Mouse (Mus musculus): ENCODE measurements at regions not wholly inside any gene's neighbourhood (a gene's known extent, or its start where the extent isn't known, plus 50 kb on each side); places are given as distances from the start of the nearest gene placed in this dataset.

GRCm38 (mm10) chr2:50755616-50756450, 393.1 kb downstream of the Rnd3 start:
- in situ Hi-C loops (cut with MboI; ENCODE audit: low pct_unique_long_range_greater_than_20kb in 1 of 2, low sequenced_read_pairs in 2 of 2, unreplicated experiment in 1 of 2) = no loop called here

GRCm38 (mm10) chr2:50755160-50755559, 393.8 kb downstream of the Rnd3 start:
- in situ Hi-C loops (cut with MboI; ENCODE audit: low pct_unique_long_range_greater_than_20kb in 1 of 2, low sequenced_read_pairs in 2 of 2, unreplicated experiment in 1 of 2) = no loop called here

GRCm38 (mm10) chr2:50752408-50752807, 396.5 kb downstream of the Rnd3 start:
- in situ Hi-C loops (cut with MboI; ENCODE audit: low pct_unique_long_range_greater_than_20kb in 1 of 2, low sequenced_read_pairs in 2 of 2, unreplicated experiment in 1 of 2) = no loop called here

- in situ Hi-C loops (cut with MboI; ENCODE audit: low pct_unique_long_range_greater_than_20kb in 1 of 2, low sequenced_read_pairs in 2 of 2, unreplicated experiment in 1 of 2) = no loop called here
These were observed 398.1 kb downstream of the Rnd3 start for GRCm38 (mm10) chr2:50750799-50751198.

- in situ Hi-C loops (cut with MboI; ENCODE audit: low pct_unique_long_range_greater_than_20kb in 1 of 2, low sequenced_read_pairs in 2 of 2, unreplicated experiment in 1 of 2) = no loop called here
These were observed 404.2 kb downstream of the Rnd3 start for GRCm38 (mm10) chr2:50744625-50745214.

GRCm38 (mm10) chr2:50743785-50744258, 405.1 kb downstream of the Rnd3 start:
- in situ Hi-C loops (cut with MboI; ENCODE audit: low pct_unique_long_range_greater_than_20kb in 1 of 2, low sequenced_read_pairs in 2 of 2, unreplicated experiment in 1 of 2) = no loop called here

GRCm38 (mm10) chr2:50742421-50742820, 406.5 kb downstream of the Rnd3 start:
- in situ Hi-C loops (cut with MboI; ENCODE audit: low pct_unique_long_range_greater_than_20kb in 1 of 2, low sequenced_read_pairs in 2 of 2, unreplicated experiment in 1 of 2) = no loop called here

GRCm38 (mm10) chr2:50741337-50741736, 407.6 kb downstream of the Rnd3 start:
- in situ Hi-C loops (cut with MboI; ENCODE audit: low pct_unique_long_range_greater_than_20kb in 1 of 2, low sequenced_read_pairs in 2 of 2, unreplicated experiment in 1 of 2) = no loop called here

GRCm38 (mm10) chr2:50739599-50739979, 409.3 kb downstream of the Rnd3 start:
- in situ Hi-C loops (cut with MboI; ENCODE audit: low pct_unique_long_range_greater_than_20kb in 1 of 2, low sequenced_read_pairs in 2 of 2, unreplicated experiment in 1 of 2) = no loop called here

- in situ Hi-C loops (cut with MboI; ENCODE audit: low pct_unique_long_range_greater_than_20kb in 1 of 2, low sequenced_read_pairs in 2 of 2, unreplicated experiment in 1 of 2) = no loop called here
These were observed 409.8 kb downstream of the Rnd3 start for GRCm38 (mm10) chr2:50738936-50739598.

- in situ Hi-C loops (cut with MboI; ENCODE audit: low pct_unique_long_range_greater_than_20kb in 1 of 2, low sequenced_read_pairs in 2 of 2, unreplicated experiment in 1 of 2) = no loop called here
These were observed 411.2 kb downstream of the Rnd3 start for GRCm38 (mm10) chr2:50737706-50738105.

GRCm38 (mm10) chr2:50735029-50735428, 413.9 kb downstream of the Rnd3 start:
- in situ Hi-C loops (cut with MboI; ENCODE audit: low pct_unique_long_range_greater_than_20kb in 1 of 2, low sequenced_read_pairs in 2 of 2, unreplicated experiment in 1 of 2) = no loop called here

GRCm38 (mm10) chr2:50706652-50707051, 410.1 kb upstream of the Mmadhc start:
- in situ Hi-C loops (cut with MboI; ENCODE audit: low pct_unique_long_range_greater_than_20kb in 1 of 2, low sequenced_read_pairs in 2 of 2, unreplicated experiment in 1 of 2) = no loop called here

GRCm38 (mm10) chr2:50704297-50704696, 407.7 kb upstream of the Mmadhc start:
- in situ Hi-C loops (cut with MboI; ENCODE audit: low pct_unique_long_range_greater_than_20kb in 1 of 2, low sequenced_read_pairs in 2 of 2, unreplicated experiment in 1 of 2) = no loop called here

GRCm38 (mm10) chr2:50702584-50703450, 406.2 kb upstream of the Mmadhc start:
- in situ Hi-C loops (cut with MboI; ENCODE audit: low pct_unique_long_range_greater_than_20kb in 1 of 2, low sequenced_read_pairs in 2 of 2, unreplicated experiment in 1 of 2) = no loop called here

- in situ Hi-C loops (cut with MboI; ENCODE audit: low pct_unique_long_range_greater_than_20kb in 1 of 2, low sequenced_read_pairs in 2 of 2, unreplicated experiment in 1 of 2) = no loop called here
These were observed 402.2 kb upstream of the Mmadhc start for GRCm38 (mm10) chr2:50698841-50699240.

GRCm38 (mm10) chr2:50696575-50696974, 400.0 kb upstream of the Mmadhc start:
- in situ Hi-C loops (cut with MboI; ENCODE audit: low pct_unique_long_range_greater_than_20kb in 1 of 2, low sequenced_read_pairs in 2 of 2, unreplicated experiment in 1 of 2) = no loop called here

- in situ Hi-C loops (cut with MboI; ENCODE audit: low pct_unique_long_range_greater_than_20kb in 1 of 2, low sequenced_read_pairs in 2 of 2, unreplicated experiment in 1 of 2) = no loop called here
These were observed 398.2 kb upstream of the Mmadhc start for GRCm38 (mm10) chr2:50694849-50695248.
